10 mouse cellular contexts compared by ENCODE assay signal in the genomic region with DNA sequence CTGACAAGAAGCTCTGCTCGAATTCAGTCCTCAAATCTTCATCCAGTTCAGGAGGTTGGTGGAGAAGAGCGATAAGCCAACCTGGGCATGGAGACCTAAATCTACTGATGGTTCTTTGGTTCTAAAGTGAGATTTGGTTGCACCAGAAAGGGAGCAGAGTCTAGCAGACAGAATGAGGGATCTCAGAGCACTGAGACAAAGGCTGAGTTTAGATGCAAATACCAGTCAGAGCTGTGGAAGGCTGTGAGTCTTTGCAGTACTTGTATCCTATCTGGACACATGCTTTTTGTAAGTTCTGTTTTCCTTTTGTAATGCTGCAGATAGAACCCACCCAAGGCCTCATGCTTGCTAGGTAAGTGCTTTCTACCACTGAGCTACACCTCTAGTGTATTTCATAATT. TPM values are rescaled to one million over a fixed set of nuclear protein-coding genes. Genes with fewer than 3 reads are reported as not detected.
DNase-seq lines count a peak whose midpoint lies in the region; ATAC-seq and TF ChIP-seq lines count a peak whose summit lies in the region.
"Had no signal": no experiment of that assay in that cellular context is flagged by ENCODE, and none has a peak within 500 bp of the region (broad histone marks: within the 10 kb centered on the region; RNA-seq: fewer than 3 reads in every experiment).

No protein-coding gene starts in this region.

- no peak for TF ChIP-seq POLR2A in limb, embryonic 14.5 days (IDR thresholded peaks at IDR 0.05; ENCODE audit: borderline replicate concordance, extremely low read depth, insufficient read depth, insufficient read length)

- no peak for DNase-seq in heart, adult 11 months
- DNase-seq in limb, embryonic 14.5 days (ENCODE audit: low spot score) = no peak
- DNase-seq in spleen, adult 18-20 months = no peak
- no peak for DNase-seq in layer of hippocampus, postnatal 25 days (ENCODE audit: extremely low spot score in 1 of 2, low spot score in 1 of 2)
- DNase-seq in cerebellum, postnatal 14 days = no peak
- DNase-seq: kidney, postnatal 36 days had no signal

- no peaks in the 10 kb centered on the region for H3K27me3 ChIP-seq in heart, embryonic 12.5 days (replicated peaks)
- no peaks in the 10 kb centered on the region for H3K27me3 ChIP-seq in E14TG2a.4 (ENCODE audit: insufficient read depth, low read length)
- H3K27me3 ChIP-seq in forebrain, embryonic 15.5 days = no peaks in the 10 kb centered on the region
- no peaks in the 10 kb centered on the region for H3K27me3 ChIP-seq in limb, embryonic 14.5 days (ENCODE audit: control insufficient read depth, insufficient read depth, low read length)
- H3K27me3 ChIP-seq: limb, embryonic 15.5 days had no signal

- peaks cover 4% of the 10 kb centered on the region; the same call in 1 of the 2 replicates for H3K4me1 ChIP-seq in heart, embryonic 12.5 days (replicated peaks)
- peaks cover 41% of the 10 kb centered on the region for H3K4me1 ChIP-seq in E14TG2a.4 (replicated peaks; ENCODE audit: low read depth, low read length)
- H3K4me1 ChIP-seq in forebrain, embryonic 15.5 days = peaks cover 33% of the 10 kb centered on the region
- H3K4me1 ChIP-seq in limb, embryonic 14.5 days (ENCODE audit: control insufficient read depth, insufficient read depth, low read length) = peaks cover 9% of the 10 kb centered on the region; the same call in 1 of the 2 replicates

- TF ChIP-seq CTCF in E14TG2a.4 (conservative IDR thresholded peaks at IDR 0.05; ENCODE audit: low read length) = no peak

- H3K4me3 ChIP-seq in heart, embryonic 12.5 days = no peak overlapping the region
- H3K4me3 ChIP-seq in E14TG2a.4 (replicated peaks; ENCODE audit: low read length) = peak overlapping the region; percentile 50; the same call in 1 of the 2 replicates
- peak overlapping the region; percentile 31 for H3K4me3 ChIP-seq in forebrain, embryonic 15.5 days
- no peak overlapping the region for H3K4me3 ChIP-seq in limb, embryonic 14.5 days (replicated peaks; ENCODE audit: low read length)
- H3K4me3 ChIP-seq: limb, embryonic 15.5 days had no signal

- H3K9ac ChIP-seq in heart, embryonic 12.5 days = no peak overlapping the region
- peak overlapping the region; percentile 32 for H3K9ac ChIP-seq in forebrain, embryonic 15.5 days (replicated peaks)
- no peak overlapping the region for H3K9ac ChIP-seq in limb, embryonic 14.5 days (ENCODE audit: low read depth, low read length, severe bottlenecking)
- H3K9ac ChIP-seq: limb, embryonic 15.5 days had no signal

- no peaks in the 10 kb centered on the region for H3K36me3 ChIP-seq in heart, embryonic 12.5 days
- H3K36me3 ChIP-seq in E14TG2a.4 (ENCODE audit: insufficient read depth, low read length) = no peaks in the 10 kb centered on the region
- no peaks in the 10 kb centered on the region for H3K36me3 ChIP-seq in forebrain, embryonic 15.5 days
- no peaks in the 10 kb centered on the region for H3K36me3 ChIP-seq in limb, embryonic 14.5 days (ENCODE audit: control insufficient read depth, insufficient read depth, low read length)
- H3K36me3 ChIP-seq: limb, embryonic 15.5 days had no signal

- H3K27ac ChIP-seq in heart, embryonic 12.5 days (ENCODE audit: poor library complexity, severe bottlenecking) = no peak overlapping the region
- H3K27ac ChIP-seq in forebrain, embryonic 15.5 days (replicated peaks) = peak overlapping the region; percentile 98
- H3K27ac ChIP-seq in limb, embryonic 14.5 days (replicated peaks; ENCODE audit: low read depth, low read length) = 0 out of 2 replicates have a peak overlapping the region, but pooled peaks have one; percentile 19
- H3K27ac ChIP-seq: limb, embryonic 15.5 days had no signal

- 40% methylated on average over 2 of the region's 2 CpGs for WGBS in heart, embryonic 12.5 days
- WGBS in forebrain, embryonic 15.5 days = 2% methylated on average over 2 of the region's 2 CpGs
- 28% methylated on average over 2 of the region's 2 CpGs for WGBS in limb, embryonic 14.5 days

- H3K4me2 ChIP-seq in heart, embryonic 12.5 days = peak overlapping the region; percentile 24; the same call in 1 of the 2 replicates
- H3K4me2 ChIP-seq in forebrain, embryonic 15.5 days (replicated peaks) = peak overlapping the region; percentile 51
- peak overlapping the region; percentile 43 for H3K4me2 ChIP-seq in limb, embryonic 14.5 days (replicated peaks; ENCODE audit: low read depth, low read length, severe bottlenecking)

- no peaks in the 10 kb centered on the region for H3K9me3 ChIP-seq in heart, embryonic 12.5 days (replicated peaks)
- H3K9me3 ChIP-seq in E14TG2a.4 (ENCODE audit: low read length) = no peaks in the 10 kb centered on the region
- no peaks in the 10 kb centered on the region for H3K9me3 ChIP-seq in forebrain, embryonic 15.5 days
- no peaks in the 10 kb centered on the region for H3K9me3 ChIP-seq in limb, embryonic 14.5 days (ENCODE audit: control insufficient read depth, low read length)
- H3K9me3 ChIP-seq: limb, embryonic 15.5 days had no signal

- no peak for ATAC-seq in heart, embryonic 12.5 days (ENCODE audit: insufficient number of reproducible peaks, low FRiP score)
- peak; percentile 65 for ATAC-seq in forebrain, embryonic 15.5 days (replicated peaks)
- no peak for ATAC-seq in limb, embryonic 14.5 days (ENCODE audit: low FRiP score, low read depth)

RNA-seq across cellular contexts. Expression of a gene that starts 0.4 kb away (rescaled TPM):
- polyA plus RNA-seq in heart, embryonic 12.5 days (2016; fragmentation: Nextera tagmentation; extraction: Ambion mirVana) = 1.5 and 2.0 TPM in 2 replicates
- polyA plus RNA-seq in forebrain, embryonic 15.5 days (2015; fragmentation: Nextera tagmentation; extraction: Ambion mirVana) = 671 and 696 TPM in 2 replicates
- 18.6 and 28.0 TPM in 2 replicates for polyA plus RNA-seq in limb, embryonic 14.5 days (2012; rRNA removed)
- polyA plus RNA-seq in limb, embryonic 14.5 days (2014; fragmentation: Nextera tagmentation; extraction: Ambion mirVana) = 36.0 and 44.4 TPM in 2 replicates
- 100 to 1,000 TPM; 301 to 329 TPM for total RNA-seq in layer of hippocampus, postnatal 25 days (2021)

RNA-seq across cellular contexts. Expression of a gene that starts 24.8 kb away (rescaled TPM):
- polyA plus RNA-seq in heart, embryonic 12.5 days (2016; fragmentation: Nextera tagmentation; extraction: Ambion mirVana) = 81.5 and 81.7 TPM in 2 replicates
- 117 and 126 TPM in 2 replicates for polyA plus RNA-seq in forebrain, embryonic 15.5 days (2015; fragmentation: Nextera tagmentation; extraction: Ambion mirVana)
- 85.9 and 104 TPM in 2 replicates for polyA plus RNA-seq in limb, embryonic 14.5 days (2012; rRNA removed)
- polyA plus RNA-seq in limb, embryonic 14.5 days (2014; fragmentation: Nextera tagmentation; extraction: Ambion mirVana) = 57.9 and 58.1 TPM in 2 replicates
- total RNA-seq in layer of hippocampus, postnatal 25 days (2021) = 100 to 1,000 TPM; 101 to 104 TPM

RNA-seq across cellular contexts. Expression of a gene that starts 54.5 kb away (rescaled TPM):
- polyA plus RNA-seq in heart, embryonic 12.5 days (2016; fragmentation: Nextera tagmentation; extraction: Ambion mirVana) = 174 and 184 TPM in 2 replicates
- polyA plus RNA-seq in forebrain, embryonic 15.5 days (2015; fragmentation: Nextera tagmentation; extraction: Ambion mirVana) = 102 and 106 TPM in 2 replicates
- polyA plus RNA-seq in limb, embryonic 14.5 days (2012; rRNA removed) = 264 and 309 TPM in 2 replicates
- polyA plus RNA-seq in limb, embryonic 14.5 days (2014; fragmentation: Nextera tagmentation; extraction: Ambion mirVana) = 245 and 251 TPM in 2 replicates
- total RNA-seq in layer of hippocampus, postnatal 25 days (2021) = 10 to 100 TPM; 66.8 to 84.0 TPM

Comparison
In these comparisons a context has a peak if more than half of its experiments do, and no peak if none do; other contexts are left out.
1. H3K4me3 ChIP-seq: peak in E14TG2a.4 (single experiment) and forebrain, embryonic 15.5 days (single experiment); none in heart, embryonic 12.5 days (single experiment) and limb, embryonic 14.5 days (single experiment).
2. RNA of a gene that starts 0.4 kb away (polyA plus RNA-seq): 671 to 696 TPM in forebrain, embryonic 15.5 days; 18.6 to 44.4 TPM in limb, embryonic 14.5 days and 1.5 to 2.0 TPM in heart, embryonic 12.5 days; every median in the first group is over 10 times any median in the second.
3. Peak in every context shown above with its lines, with median percentiles within 50 percentile points of each other: H3K4me2 ChIP-seq.